Mouse (Mus musculus): ENCODE measurements at regions not wholly inside any gene's neighbourhood (a gene's known extent, or its start where the extent isn't known, plus 50 kb on each side); places are given as distances from the start of the nearest gene placed in this dataset.

- H3K36me3 ChIP-seq (ENCODE audit: control insufficient read depth, insufficient read depth, low read length), result no peaks in the 10 kb centered on the region
- WGBS, result 76% methylated on average over 3 of the region's 3 CpGs
Observed at GRCm38 (mm10) chr10:117579210-117579609, 50.1 kb upstream of the Cpm start.

GRCm38 (mm10) chr10:117578696-117579146 is 50.6 kb upstream of the Cpm start:
- 74% methylated on average over 4 of the region's 4 CpGs for WGBS
- Histone ChIP-seq H3K27me3 (ENCODE audit: control insufficient read depth, insufficient read depth, low read length) (no peaks in the 10 kb centered on the region), H3K27ac (replicated peaks in 1 of 2; ENCODE audit: control insufficient read depth in 1 of 2, insufficient read depth in 1 of 2, low read depth in 2 of 2, low read length in 2 of 2) (no peak overlapping the region), H3K9me3 (ENCODE audit: control insufficient read depth, low read length) (no peaks in the 10 kb centered on the region), H3K36me3 (ENCODE audit: control insufficient read depth, insufficient read depth, low read length) (no peaks in the 10 kb centered on the region), H3K4me1 (ENCODE audit: control insufficient read depth in 2 of 2, insufficient read depth in 2 of 2, low read length in 2 of 2) (no peaks in the 10 kb centered on the region), H3K4me3 (ENCODE audit: control insufficient read depth in 1 of 2, insufficient read depth in 1 of 2, low read depth in 1 of 2, low read length in 2 of 2) (no peak overlapping the region), H3K9ac (ENCODE audit: low read length) (no peak overlapping the region), H3K4me2 (ENCODE audit: low read length) (no peak overlapping the region)
- ATAC-seq (ENCODE audit: insufficient number of reproducible peaks, insufficient read depth, low FRiP score, low read depth), result no peak

More at GRCm38 (mm10) chr10:117579210-117579609, 50.1 kb upstream of the Cpm start:
- no peak for ATAC-seq (ENCODE audit: insufficient number of reproducible peaks, insufficient read depth, low FRiP score, low read depth)
- Histone ChIP-seq H3K4me2 (ENCODE audit: low read length) (no peak overlapping the region), H3K4me3 (ENCODE audit: control insufficient read depth in 1 of 2, insufficient read depth in 1 of 2, low read depth in 1 of 2, low read length in 2 of 2) (no peak overlapping the region), H3K9me3 (ENCODE audit: control insufficient read depth, low read length) (no peaks in the 10 kb centered on the region), H3K9ac (ENCODE audit: low read length) (no peak overlapping the region), H3K27ac (replicated peaks in 1 of 2; ENCODE audit: control insufficient read depth in 1 of 2, insufficient read depth in 1 of 2, low read depth in 2 of 2, low read length in 2 of 2) (no peak overlapping the region), H3K27me3 (ENCODE audit: control insufficient read depth, insufficient read depth, low read length) (no peaks in the 10 kb centered on the region), H3K4me1 (ENCODE audit: control insufficient read depth in 2 of 2, insufficient read depth in 2 of 2, low read length in 2 of 2) (no peaks in the 10 kb centered on the region)

- Histone ChIP-seq H3K4me2 (ENCODE audit: low read length) (no peak overlapping the region), H3K4me3 (ENCODE audit: control insufficient read depth in 1 of 2, insufficient read depth in 1 of 2, low read depth in 1 of 2, low read length in 2 of 2) (no peak overlapping the region), H3K9me3 (ENCODE audit: control insufficient read depth, low read length) (no peaks in the 10 kb centered on the region), H3K27ac (replicated peaks in 1 of 2; ENCODE audit: control insufficient read depth in 1 of 2, insufficient read depth in 1 of 2, low read depth in 2 of 2, low read length in 2 of 2) (no peak overlapping the region), H3K36me3 (ENCODE audit: control insufficient read depth, insufficient read depth, low read length) (no peaks in the 10 kb centered on the region), H3K27me3 (ENCODE audit: control insufficient read depth, insufficient read depth, low read length) (peaks cover 1% of the 10 kb centered on the region), H3K4me1 (ENCODE audit: control insufficient read depth in 2 of 2, insufficient read depth in 2 of 2, low read length in 2 of 2) (no peaks in the 10 kb centered on the region), H3K9ac (ENCODE audit: low read length) (no peak overlapping the region)
- 82% methylated on average over 4 of the region's 4 CpGs for WGBS
- no peak for ATAC-seq (ENCODE audit: insufficient number of reproducible peaks, insufficient read depth, low FRiP score, low read depth)
Observed at GRCm38 (mm10) chr10:117577970-117578695, 51.2 kb upstream of the Cpm start.

GRCm38 (mm10) chr10:117576881-117577730 is 52.2 kb upstream of the Cpm start:
- 80% methylated on average over 8 of the region's 8 CpGs for WGBS
- H3K36me3 ChIP-seq (ENCODE audit: control insufficient read depth, insufficient read depth, low read length), result no peaks in the 10 kb centered on the region
- ATAC-seq (ENCODE audit: insufficient number of reproducible peaks, insufficient read depth, low FRiP score, low read depth), result no peak
- H3K9ac ChIP-seq (ENCODE audit: low read length), result no peak overlapping the region
- peaks cover 11% of the 10 kb centered on the region for H3K27me3 ChIP-seq (ENCODE audit: control insufficient read depth, insufficient read depth, low read length)
- H3K4me1 ChIP-seq (ENCODE audit: control insufficient read depth in 2 of 2, insufficient read depth in 2 of 2, low read length in 2 of 2), result peaks cover 0 to under 1% of the 10 kb centered on the region in 2 experiments; a peak in 1 of 4 replicates
- no peak overlapping the region for H3K4me3 ChIP-seq (ENCODE audit: control insufficient read depth in 1 of 2, insufficient read depth in 1 of 2, low read depth in 1 of 2, low read length in 2 of 2)
- no peak overlapping the region for H3K27ac ChIP-seq (replicated peaks in 1 of 2; ENCODE audit: control insufficient read depth in 1 of 2, insufficient read depth in 1 of 2, low read depth in 2 of 2, low read length in 2 of 2)
- H3K9me3 ChIP-seq (ENCODE audit: control insufficient read depth, low read length), result no peaks in the 10 kb centered on the region
- no peak overlapping the region for H3K4me2 ChIP-seq (ENCODE audit: low read length)

- no peaks in the 10 kb centered on the region for H3K36me3 ChIP-seq (ENCODE audit: control insufficient read depth, insufficient read depth, low read length)
- no peak overlapping the region for H3K4me3 ChIP-seq (ENCODE audit: control insufficient read depth in 1 of 2, insufficient read depth in 1 of 2, low read depth in 1 of 2, low read length in 2 of 2)
- no peak overlapping the region for H3K4me2 ChIP-seq (ENCODE audit: low read length)
- ATAC-seq (ENCODE audit: insufficient number of reproducible peaks, insufficient read depth, low FRiP score, low read depth), result no peak
- 88% methylated on average over 10 of the region's 10 CpGs for WGBS
- peaks cover 16% of the 10 kb centered on the region for H3K27me3 ChIP-seq (ENCODE audit: control insufficient read depth, insufficient read depth, low read length)
- H3K9ac ChIP-seq (ENCODE audit: low read length), result no peak overlapping the region
- peaks cover 0 to 7% of the 10 kb centered on the region in 2 experiments; a peak in 2 of 4 replicates for H3K4me1 ChIP-seq (ENCODE audit: control insufficient read depth in 2 of 2, insufficient read depth in 2 of 2, low read length in 2 of 2)
- no peak overlapping the region for H3K27ac ChIP-seq (replicated peaks in 1 of 2; ENCODE audit: control insufficient read depth in 1 of 2, insufficient read depth in 1 of 2, low read depth in 2 of 2, low read length in 2 of 2)
- no peaks in the 10 kb centered on the region for H3K9me3 ChIP-seq (ENCODE audit: control insufficient read depth, low read length)
Observed at GRCm38 (mm10) chr10:117576154-117576859, 53.0 kb upstream of the Cpm start.

GRCm38 (mm10) chr10:117575404-117576153 is 53.7 kb upstream of the Cpm start:
- no peak overlapping the region for H3K4me3 ChIP-seq (ENCODE audit: control insufficient read depth in 1 of 2, insufficient read depth in 1 of 2, low read depth in 1 of 2, low read length in 2 of 2)
- no peak overlapping the region for H3K4me2 ChIP-seq (ENCODE audit: low read length)
- no peak for ATAC-seq (ENCODE audit: insufficient number of reproducible peaks, insufficient read depth, low FRiP score, low read depth)
- no peak overlapping the region for H3K9ac ChIP-seq (ENCODE audit: low read length)
- H3K4me1 ChIP-seq (ENCODE audit: control insufficient read depth in 2 of 2, insufficient read depth in 2 of 2, low read length in 2 of 2), result peaks cover 3 to 12% of the 10 kb centered on the region in 2 experiments; a peak in 3 of 4 replicates
- WGBS, result 68% methylated on average over 14 of the region's 14 CpGs
- H3K27ac ChIP-seq (replicated peaks in 1 of 2; ENCODE audit: control insufficient read depth in 1 of 2, insufficient read depth in 1 of 2, low read depth in 2 of 2, low read length in 2 of 2), result no peak overlapping the region
- no peaks in the 10 kb centered on the region for H3K9me3 ChIP-seq (ENCODE audit: control insufficient read depth, low read length)
- peaks cover 21% of the 10 kb centered on the region for H3K27me3 ChIP-seq (ENCODE audit: control insufficient read depth, insufficient read depth, low read length)
- no peaks in the 10 kb centered on the region for H3K36me3 ChIP-seq (ENCODE audit: control insufficient read depth, insufficient read depth, low read length)

DNA sequence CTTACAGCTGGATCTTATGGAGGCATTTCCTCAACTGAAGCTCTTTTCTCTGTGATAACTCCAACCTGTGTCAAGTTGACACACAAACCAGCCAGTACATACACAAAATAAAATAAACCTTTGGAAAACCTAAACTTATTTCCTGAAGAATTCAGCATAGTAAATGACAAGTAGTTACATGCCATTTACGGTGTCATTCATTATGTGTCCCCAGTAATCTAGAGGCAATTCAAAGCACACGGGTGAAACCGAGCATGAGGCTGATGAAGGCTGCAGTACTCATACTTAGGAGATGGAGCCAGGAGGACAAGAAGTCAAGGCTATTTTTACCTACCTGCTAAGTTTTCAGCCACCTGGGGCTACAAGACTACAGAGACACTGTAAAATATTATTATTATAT is 54.4 kb upstream of the Cpm start:
- WGBS, result 86% methylated on average over 3 of the region's 3 CpGs
- no peaks in the 10 kb centered on the region for H3K36me3 ChIP-seq (ENCODE audit: control insufficient read depth, insufficient read depth, low read length)
- peaks cover 3 to 12% of the 10 kb centered on the region in 2 experiments; a peak in 3 of 4 replicates for H3K4me1 ChIP-seq (ENCODE audit: control insufficient read depth in 2 of 2, insufficient read depth in 2 of 2, low read length in 2 of 2)
- H3K27ac ChIP-seq (replicated peaks in 1 of 2; ENCODE audit: control insufficient read depth in 1 of 2, insufficient read depth in 1 of 2, low read depth in 2 of 2, low read length in 2 of 2), result no peak overlapping the region
- no peaks in the 10 kb centered on the region for H3K9me3 ChIP-seq (ENCODE audit: control insufficient read depth, low read length)
- no peak for ATAC-seq (ENCODE audit: insufficient number of reproducible peaks, insufficient read depth, low FRiP score, low read depth)
- H3K4me2 ChIP-seq (ENCODE audit: low read length), result no peak overlapping the region
- no peak overlapping the region for H3K4me3 ChIP-seq (ENCODE audit: control insufficient read depth in 1 of 2, insufficient read depth in 1 of 2, low read depth in 1 of 2, low read length in 2 of 2)
- no peak overlapping the region for H3K9ac ChIP-seq (ENCODE audit: low read length)
- peaks cover 28% of the 10 kb centered on the region for H3K27me3 ChIP-seq (ENCODE audit: control insufficient read depth, insufficient read depth, low read length)
